Mouse (Mus musculus) retina, postnatal 1 day (tissue): ENCODE results near the gene Ces3a.
"Not testable (repeated sequence)": the region's sequence is repeated elsewhere in the genome, so short reads cannot be mapped to it uniquely, and the experiment has no call there.

Experiments
- DNase-seq: peaks from one replicate; pipeline ENCODE4 v3.0.0-alpha.2; 2012

The Ces3a gene

DNA sequence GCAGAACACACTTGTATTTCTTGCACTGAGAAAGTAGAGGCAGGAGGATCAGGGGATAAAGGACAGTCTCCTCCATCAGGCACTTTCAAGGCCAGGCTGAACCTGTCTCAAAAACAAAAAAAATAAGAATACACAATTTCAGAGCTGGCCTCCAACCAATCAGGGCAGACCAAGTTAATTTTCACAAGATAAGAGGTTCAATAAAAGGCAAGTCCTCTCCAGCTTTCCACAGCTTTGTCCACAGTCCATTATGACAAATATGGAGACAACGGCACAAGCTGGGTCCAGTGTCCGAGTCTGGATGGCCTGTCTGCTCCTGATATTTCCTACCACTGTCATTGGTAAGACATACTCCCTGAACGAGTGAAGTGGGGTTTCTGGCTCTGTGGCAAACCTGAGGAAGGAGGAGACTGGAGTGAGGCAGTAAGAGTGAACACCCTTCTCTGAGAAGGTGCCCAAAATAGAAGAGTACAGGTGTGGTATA, at the start of gene Ces3a:
TSS of gene Ces3a (plus strand) at position 231 of the 484 bp plus-strand sequence.
- DNase-seq, result no peak

DNA sequence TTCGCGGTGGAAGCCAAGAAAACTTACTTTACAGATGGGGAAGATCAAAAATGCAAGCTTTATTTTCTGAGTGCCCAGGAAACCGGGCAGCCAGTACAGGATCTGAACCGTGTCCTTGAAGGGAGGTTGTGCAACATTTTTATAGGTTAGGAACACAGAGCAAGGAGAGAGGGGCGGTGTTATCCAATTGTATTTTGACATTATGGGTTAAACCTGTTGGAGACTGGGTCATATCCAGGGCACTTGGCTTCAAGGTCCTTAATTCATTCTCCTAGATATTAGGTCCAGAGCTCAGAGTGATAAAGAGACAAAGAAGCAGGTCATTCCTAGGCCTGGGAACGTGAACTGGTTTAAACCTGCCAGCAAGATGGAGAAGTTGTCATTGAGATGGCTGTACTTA, 49.2 kb upstream of the Ces3a start:
- DNase-seq, result no peak

DNA sequence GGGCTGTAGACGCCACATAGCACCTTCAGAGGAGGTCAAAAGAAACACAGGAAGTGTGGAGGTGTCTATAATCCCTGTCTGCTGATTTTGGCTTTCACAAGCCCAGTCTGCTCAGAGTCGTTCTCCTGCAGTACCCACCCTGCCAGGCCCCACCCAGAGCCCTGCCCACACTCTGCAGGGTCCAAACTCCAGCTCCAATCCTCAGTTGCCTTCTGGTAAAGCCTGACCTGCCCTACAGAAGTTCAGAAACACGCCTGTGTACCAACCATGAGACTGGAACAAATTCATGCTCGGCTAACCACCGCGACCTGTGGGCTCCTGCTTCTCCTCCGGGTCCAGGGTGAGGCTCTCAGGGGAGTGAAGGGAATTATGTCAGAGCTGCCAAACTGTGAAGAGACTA, 47.8 kb upstream of the Ces3a start, which contains the start of gene Ces2h:
TSS of gene Ces2h (plus strand) at position 268 of the 400 bp plus-strand sequence.
- no peak for DNase-seq

- no peak for DNase-seq
Measured at GRCm38 (mm10) chr8:105010000-105010399, 38.4 kb upstream of the Ces3a start.

- DNase-seq, result no peak
Measured at GRCm38 (mm10) chr8:105011136-105011535, 37.3 kb upstream of the Ces3a start.

- no peak for DNase-seq
Measured at GRCm38 (mm10) chr8:105014391-105014790, 34.0 kb upstream of the Ces3a start.

DNA sequence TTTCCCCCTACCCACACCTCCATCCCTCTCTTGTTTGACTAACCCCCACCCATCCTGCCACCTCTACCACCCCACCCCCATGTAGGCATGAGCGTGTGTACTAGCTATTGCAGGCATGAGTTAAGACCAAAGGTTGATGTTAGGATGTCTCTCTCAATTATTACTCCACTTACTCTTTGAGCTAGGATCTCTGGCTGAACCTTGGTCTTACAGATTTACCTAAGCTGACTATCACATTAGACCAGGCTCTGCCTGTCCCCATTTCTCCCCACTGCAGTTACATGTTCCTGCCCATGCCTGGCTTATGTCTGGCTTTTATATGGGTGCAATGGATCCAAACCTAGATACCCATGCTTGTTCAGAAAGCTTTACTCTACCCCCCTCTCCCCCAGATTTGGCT, 26.4 kb upstream of the Ces3a start:
- DNase-seq, result no peak

DNA sequence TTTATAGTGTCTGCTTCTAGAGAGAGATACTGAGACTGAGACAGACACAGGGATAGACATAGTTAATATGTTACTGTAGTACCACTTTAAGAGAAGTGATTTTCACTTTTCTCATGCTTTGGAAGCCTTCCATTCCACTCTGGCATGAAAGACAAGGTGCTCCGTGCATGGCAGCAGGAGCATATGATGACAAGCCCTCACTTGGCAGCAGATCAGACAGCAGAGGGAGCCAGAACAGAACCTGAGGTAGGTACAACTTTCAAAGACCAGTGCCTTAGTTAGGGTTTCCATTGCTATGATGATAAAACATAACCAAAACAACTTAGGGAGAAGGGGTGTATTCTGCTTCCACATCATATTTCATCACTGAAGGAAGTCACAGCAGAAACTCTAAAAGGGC, 25.3 kb upstream of the Ces3a start:
- DNase-seq, result no peak

- peak; percentile 14 for DNase-seq
Measured at GRCm38 (mm10) chr8:105025050-105025449, 23.4 kb upstream of the Ces3a start.

GRCm38 (mm10) chr8:105043510-105043909, 4.9 kb upstream of the Ces3a start:
- no peak for DNase-seq

DNA sequence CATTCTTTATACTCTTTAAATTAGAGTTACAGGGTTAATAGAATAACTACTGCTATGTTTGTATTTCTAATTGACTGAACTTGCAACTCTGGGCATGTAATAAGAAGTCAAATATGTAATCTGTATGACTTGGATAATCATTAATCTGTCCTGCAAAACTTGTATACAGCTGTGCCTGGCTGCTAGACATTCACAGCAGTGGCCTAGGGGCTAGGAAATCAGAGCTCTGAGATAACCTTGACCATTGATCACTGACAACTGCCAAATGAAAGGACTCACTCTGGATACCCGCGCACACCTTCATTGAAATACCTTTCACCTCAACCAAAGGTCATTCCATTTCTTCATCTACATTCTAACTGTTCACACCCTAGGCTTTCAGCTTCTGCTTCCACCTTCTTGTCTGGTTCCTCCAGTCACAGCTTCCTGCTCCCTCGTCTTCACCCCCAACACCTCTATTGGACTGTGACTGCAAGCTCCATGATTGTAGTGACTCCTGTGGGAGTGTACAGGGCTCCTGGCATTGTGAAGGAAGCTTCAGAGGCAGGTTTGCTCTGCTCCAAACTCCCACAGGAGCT, 2.5 kb upstream of the Ces3a start:
- DNase-seq, result no peak

DNA sequence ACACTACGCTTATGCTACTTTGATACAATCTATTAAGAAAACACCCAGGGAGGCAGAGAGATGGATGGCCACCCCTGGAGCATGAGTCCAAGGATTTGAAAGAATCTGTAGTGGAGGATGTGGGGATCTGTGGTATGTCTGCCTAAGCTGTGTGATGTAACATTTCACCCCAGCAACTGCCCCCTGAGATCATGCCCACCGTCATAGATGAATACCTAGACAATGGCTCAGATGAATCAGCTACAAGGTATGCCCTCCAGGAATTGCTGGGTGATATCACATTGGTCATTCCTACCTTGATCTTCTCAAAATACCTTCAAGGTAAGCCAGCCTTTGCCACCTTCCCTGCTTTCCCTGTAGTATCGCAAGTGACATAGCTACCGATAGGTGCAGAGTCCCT, 7.8 kb downstream of the Ces3a start:
- DNase-seq, result no peak

DNA sequence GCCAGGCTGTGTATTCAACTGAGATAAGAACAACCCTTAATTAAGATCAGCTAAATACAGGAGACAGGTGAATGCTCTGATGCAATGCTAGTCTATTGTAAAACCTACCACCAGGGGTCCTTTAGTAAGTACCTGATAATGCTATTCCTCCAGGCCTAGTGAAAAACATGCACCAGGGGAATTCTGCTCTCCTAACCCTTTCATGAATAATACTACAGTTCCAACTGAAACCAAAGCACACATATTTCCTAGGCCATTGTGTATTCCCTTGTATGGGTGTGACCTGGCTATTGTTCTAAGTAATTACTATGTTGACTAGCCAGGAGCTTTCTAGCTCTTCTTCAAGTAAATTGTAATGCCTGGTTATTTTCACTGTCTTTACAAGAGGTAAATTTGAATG, 11.7 kb downstream of the Ces3a start:
- no peak for DNase-seq

DNA sequence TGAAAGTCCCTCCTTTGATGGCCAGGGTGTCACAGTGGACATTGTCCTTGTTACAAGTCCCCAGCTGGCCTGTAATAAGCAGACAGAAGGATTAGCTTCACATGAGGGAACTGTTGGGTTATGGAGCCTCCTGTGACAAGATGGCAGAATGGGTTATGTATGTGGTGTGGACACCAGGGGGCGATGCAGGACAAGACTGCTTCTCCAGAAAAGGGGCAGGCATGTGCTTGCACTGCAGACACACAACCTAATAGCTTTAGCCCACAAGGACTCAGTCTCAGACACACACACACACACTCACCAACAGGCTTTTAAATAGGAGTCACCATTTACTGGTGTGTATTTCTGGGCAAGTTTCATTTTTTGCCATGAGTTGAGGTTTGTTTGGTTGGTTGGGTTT, 18.4 kb downstream of the Ces3a start:
- DNase-seq, result peak; percentile 79

GRCm38 (mm10) chr8:105067905-105068304, 19.5 kb downstream of the Ces3a start:
- not testable (repeated sequence) for DNase-seq

GRCm38 (mm10) chr8:105068971-105069370, 20.6 kb downstream of the Ces3a start:
- DNase-seq, result no peak

DNA sequence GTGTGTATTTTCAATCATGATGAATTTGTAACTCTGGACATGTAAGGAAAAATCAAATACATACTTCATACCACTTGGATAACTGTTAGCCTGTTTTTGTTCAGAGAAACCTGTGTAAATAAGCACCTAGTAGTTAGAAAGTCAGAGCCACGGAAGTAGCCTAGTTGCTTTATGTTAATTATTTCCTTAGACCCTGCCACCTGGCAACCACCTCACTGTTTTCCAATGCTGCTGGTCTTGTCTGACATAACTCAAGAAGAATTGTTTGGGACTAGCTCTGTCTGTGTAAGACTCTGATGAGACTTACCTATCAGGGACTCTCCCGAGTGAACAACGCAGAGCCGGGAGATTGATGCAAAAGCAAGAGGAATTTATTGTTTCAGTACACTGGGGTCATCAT, 28.2 kb downstream of the Ces3a start:
- no peak for DNase-seq

- DNase-seq, result peak; percentile 31
Measured at GRCm38 (mm10) chr8:105077071-105077470, 28.7 kb downstream of the Ces3a start.

DNA sequence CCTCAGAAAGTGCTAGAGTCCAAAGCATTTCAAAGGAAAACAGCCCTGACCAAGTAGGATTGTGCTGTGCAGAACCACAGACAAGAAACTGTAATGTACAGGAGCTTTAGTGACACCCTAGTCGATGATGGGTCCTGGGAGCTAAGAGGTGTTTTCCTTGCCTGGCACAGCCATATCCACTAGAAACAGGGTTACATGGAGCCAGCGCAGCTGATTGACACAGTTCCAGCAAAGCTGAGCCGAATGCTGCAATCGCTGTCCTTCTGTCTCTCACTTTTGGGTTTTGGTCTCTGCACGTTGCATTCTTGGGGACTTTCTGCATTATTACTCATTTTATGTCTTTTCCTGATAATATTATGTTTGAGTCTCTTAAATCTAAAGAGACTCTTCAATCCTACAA, 30.2 kb downstream of the Ces3a start:
- DNase-seq, result no peak

DNA sequence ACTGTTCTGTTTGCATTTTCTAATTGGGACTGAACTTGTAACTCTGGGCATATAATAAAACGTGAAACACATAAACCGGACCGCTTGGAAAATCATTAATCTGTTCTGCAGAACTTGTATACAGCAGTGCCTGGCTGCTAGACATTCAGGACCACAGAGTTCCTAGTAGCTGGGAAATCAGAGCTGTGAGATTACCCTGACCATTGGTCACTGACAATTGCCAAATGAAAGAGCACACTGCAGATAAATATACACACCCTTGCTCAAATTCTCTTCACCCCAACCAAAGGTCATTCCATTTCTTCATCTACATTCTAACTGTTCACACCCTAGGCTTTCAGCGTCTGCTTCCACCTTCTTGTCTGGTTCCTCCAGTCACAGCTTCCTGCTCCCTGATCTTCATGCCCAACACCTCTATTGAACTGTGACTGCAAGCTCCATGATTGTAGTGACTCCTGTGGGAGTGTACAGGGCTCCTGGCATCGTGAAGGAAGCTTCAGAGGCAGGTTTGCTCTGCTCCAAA, 32.5 kb downstream of the Ces3a start:
- DNase-seq, result no peak

- no peak for DNase-seq
Measured at GRCm38 (mm10) chr8:105083449-105084050, 35.1 kb downstream of the Ces3a start, which contains the start of gene Ces3b. Gene Ces3b (plus strand): TSS chr8:105083753.

DNA sequence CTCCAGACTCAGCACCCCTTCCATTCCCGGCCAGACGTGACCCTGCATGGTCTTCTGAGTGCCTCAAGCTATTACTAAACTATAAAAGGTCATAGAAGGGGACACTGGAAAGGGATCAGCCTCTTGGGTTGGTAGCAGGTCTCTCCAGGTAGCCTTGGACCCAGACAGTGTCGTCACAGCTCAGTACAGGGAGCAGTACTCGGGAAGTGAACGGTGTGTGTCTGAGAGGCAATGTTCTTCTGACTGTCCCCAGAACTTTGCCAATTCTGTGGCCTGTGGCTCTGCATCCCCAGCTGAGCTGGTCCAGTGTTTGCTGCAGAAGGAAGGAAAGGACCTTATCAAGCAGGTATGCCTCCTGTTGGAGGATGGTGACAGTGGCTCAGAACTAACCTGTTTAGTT, 39.8 kb downstream of the Ces3a start:
- not testable (repeated sequence) for DNase-seq

- DNase-seq, result no peak
Measured at GRCm38 (mm10) chr8:105088581-105088980, 40.2 kb downstream of the Ces3a start.

DNA sequence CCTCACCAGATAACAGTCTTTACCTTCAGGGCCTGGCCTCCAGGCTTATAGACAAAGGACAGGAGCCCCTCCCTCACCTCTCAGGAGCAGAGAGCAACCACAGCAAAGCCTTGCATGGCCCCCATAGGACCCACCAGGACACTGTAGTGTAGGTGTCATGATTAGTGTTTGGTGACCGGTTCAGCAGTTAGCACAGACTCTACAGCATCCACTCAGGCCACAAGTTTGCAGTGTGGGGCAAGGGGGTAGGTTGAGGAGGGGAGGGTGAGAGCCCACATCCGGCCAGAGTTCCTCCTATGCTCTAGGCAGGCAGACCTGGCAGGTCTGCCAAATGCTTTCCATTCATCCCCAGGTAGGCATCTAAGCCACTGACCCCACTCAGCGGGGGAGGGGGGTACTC, 45.6 kb downstream of the Ces3a start:
- DNase-seq, result no peak
